In the genomic region with DNA sequence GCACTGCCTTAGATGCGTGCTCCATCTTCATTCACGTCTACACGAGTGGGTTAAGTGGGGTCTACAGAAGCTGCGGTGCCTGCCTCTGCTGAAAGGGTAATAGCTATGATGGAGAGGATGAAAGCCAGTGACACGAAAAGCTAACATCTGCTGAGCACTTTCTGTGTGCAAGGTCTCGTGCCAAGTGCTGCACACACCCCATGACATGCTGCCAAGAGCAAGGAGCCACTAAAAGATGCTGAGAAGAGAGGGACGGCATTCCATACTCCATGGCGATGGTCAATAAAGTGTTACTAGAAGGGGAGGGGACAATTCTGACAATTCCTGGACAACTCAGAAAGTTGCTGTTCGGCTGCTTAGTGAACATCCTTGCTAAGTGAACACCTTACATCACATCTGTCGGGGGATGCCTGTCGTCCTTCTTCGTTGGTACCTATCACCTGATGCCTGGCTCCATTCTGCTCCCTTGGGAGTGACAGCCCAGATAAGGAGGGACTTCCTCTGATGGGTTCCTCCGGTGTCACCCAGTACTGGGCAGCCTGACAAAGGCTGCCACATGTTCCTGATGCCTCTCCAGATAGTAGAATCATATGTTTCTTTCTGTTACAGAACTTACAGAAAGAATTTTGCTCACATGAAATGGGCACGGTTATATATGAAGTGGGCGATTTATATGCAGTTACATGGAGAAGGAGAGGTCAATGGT, we compare ENCODE assay signal across 17 mouse cellular contexts. TPM values are rescaled to one million over a fixed set of nuclear protein-coding genes. Genes with fewer than 3 reads are reported as not detected.
DNase-seq lines count a peak whose midpoint lies in the region; ATAC-seq and TF ChIP-seq lines count a peak whose summit lies in the region.
"Had no signal": no experiment of that assay in that cellular context is flagged by ENCODE, and none has a peak within 500 bp of the region (broad histone marks: within the 10 kb centered on the region; RNA-seq: fewer than 3 reads in every experiment).

No protein-coding gene starts in this region.

- H3K36me3 ChIP-seq in heart, adult 2 months (ENCODE audit: control insufficient read depth, insufficient read depth, low read length): peaks cover 19% of the 10 kb centered on the region; the same call in 1 of the 2 replicates
- H3K36me3 ChIP-seq in neural tube, embryonic 14.5 days (ENCODE audit: control insufficient read depth, insufficient read depth, low read length): no peaks in the 10 kb centered on the region
- H3K36me3 ChIP-seq in hindbrain, embryonic 14.5 days (replicated peaks; ENCODE audit: control insufficient read depth, insufficient read depth): no peaks in the 10 kb centered on the region; the same call in 1 of the 2 replicates
- H3K36me3 ChIP-seq: embryonic facial prominence, embryonic 12.5 days; forebrain, embryonic 15.5 days; hindbrain, embryonic 12.5 days had no signal

- H3K4me3 ChIP-seq in heart, adult 2 months: no peak overlapping the region
- H3K4me3 ChIP-seq in neural tube, embryonic 14.5 days (ENCODE audit: low read depth, low read length): no peak overlapping the region
- H3K4me3 ChIP-seq in hindbrain, embryonic 14.5 days (replicated peaks; ENCODE audit: low read length): no peak overlapping the region
- H3K4me3 ChIP-seq: embryonic facial prominence, embryonic 12.5 days; forebrain, embryonic 15.5 days; heart, embryonic 10.5 days; hindbrain, embryonic 12.5 days had no signal

- H3K9me3 ChIP-seq in neural tube, embryonic 14.5 days (ENCODE audit: control insufficient read depth, low read length): no peaks in the 10 kb centered on the region
- H3K9me3 ChIP-seq in hindbrain, embryonic 14.5 days (ENCODE audit: control insufficient read depth, low read length): no peaks in the 10 kb centered on the region
- H3K9me3 ChIP-seq: embryonic facial prominence, embryonic 12.5 days; forebrain, embryonic 15.5 days; G1E; heart, embryonic 10.5 days; hindbrain, embryonic 12.5 days had no signal

- DNase-seq in heart, adult 11 months: peak; percentile 86
- DNase-seq in heart, adult 2 months: no peak
- DNase-seq in neural tube, embryonic 10.5 days (ENCODE audit: extremely low spot score, low spot score): no peak
- no peak for DNase-seq in hindbrain, embryonic 14.5 days (ENCODE audit: low spot score)
- DNase-seq: adrenal gland, postnatal 10 days; cerebellum, adult 18-20 months; gastrocnemius, postnatal 10 days; heart, postnatal 10 days; heart, postnatal 4 days had no signal

- intact Hi-C loops in heart, adult 2 months (cut with DNase I): no loop called here

- no peak for TF ChIP-seq EP300 in heart, adult 2 months (IDR thresholded peaks at IDR 0.05; ENCODE audit: insufficient read depth, low read depth, low read length)

- H3K79me2 ChIP-seq in heart, adult 2 months (replicated peaks; ENCODE audit: control insufficient read depth, insufficient read depth, low read length): no peaks in the 10 kb centered on the region; the same call in none of the 2 replicates

- no peak overlapping the region for H3K9ac ChIP-seq in heart, adult 2 months (ENCODE audit: low read depth, low read length)
- H3K9ac ChIP-seq in neural tube, embryonic 14.5 days (replicated peaks; ENCODE audit: low read depth, low read length): no peak overlapping the region
- H3K9ac ChIP-seq in hindbrain, embryonic 14.5 days: no peak overlapping the region
- H3K9ac ChIP-seq: embryonic facial prominence, embryonic 12.5 days; forebrain, embryonic 15.5 days; hindbrain, embryonic 12.5 days had no signal

- H3K27me3 ChIP-seq in heart, adult 2 months (ENCODE audit: control insufficient read depth, insufficient read depth, low read length): no peaks in the 10 kb centered on the region
- H3K27me3 ChIP-seq in neural tube, embryonic 14.5 days (ENCODE audit: control insufficient read depth, insufficient read depth, low read length): no peaks in the 10 kb centered on the region
- H3K27me3 ChIP-seq in hindbrain, embryonic 14.5 days (ENCODE audit: control insufficient read depth, insufficient read depth, low read length): no peaks in the 10 kb centered on the region
- H3K27me3 ChIP-seq: embryonic facial prominence, embryonic 12.5 days; forebrain, embryonic 15.5 days; hindbrain, embryonic 12.5 days had no signal

- H3K4me1 ChIP-seq in heart, adult 2 months (ENCODE audit: control insufficient read depth, insufficient read depth, low read length): peaks cover 32% of the 10 kb centered on the region
- H3K4me1 ChIP-seq in neural tube, embryonic 14.5 days (ENCODE audit: control insufficient read depth, insufficient read depth, low read length): peaks cover 5% of the 10 kb centered on the region; the same call in 1 of the 2 replicates
- H3K4me1 ChIP-seq in hindbrain, embryonic 14.5 days (replicated peaks; ENCODE audit: control insufficient read depth, insufficient read depth, low read length): peaks cover 13% of the 10 kb centered on the region

- H3K4me2 ChIP-seq in neural tube, embryonic 14.5 days (ENCODE audit: low read depth, low read length): no peak overlapping the region
- H3K4me2 ChIP-seq in hindbrain, embryonic 14.5 days (replicated peaks): no peak overlapping the region
- H3K4me2 ChIP-seq: embryonic facial prominence, embryonic 12.5 days; forebrain, embryonic 15.5 days; hindbrain, embryonic 12.5 days had no signal

- TF ChIP-seq CTCF in heart, adult 2 months (IDR thresholded peaks at IDR 0.05): no peak

- no peak overlapping the region for H3K27ac ChIP-seq in heart, adult 2 months
- no peak overlapping the region for H3K27ac ChIP-seq in neural tube, embryonic 14.5 days (ENCODE audit: low read depth, low read length)
- no peak overlapping the region for H3K27ac ChIP-seq in hindbrain, embryonic 14.5 days
- H3K27ac ChIP-seq: embryonic facial prominence, embryonic 12.5 days; forebrain, embryonic 15.5 days; hindbrain, embryonic 12.5 days; hindbrain, postnatal 0 days had no signal

- 60% methylated on average over 15 of the region's 15 CpGs for WGBS in heart, adult 2 months
- WGBS in neural tube, embryonic 14.5 days: 82% methylated on average over 15 of the region's 15 CpGs
- 85% methylated on average over 15 of the region's 15 CpGs for WGBS in hindbrain, embryonic 14.5 days

- 0 out of 2 replicates have a peak, but pooled peaks have one; percentile 33 for ATAC-seq in neural tube, embryonic 14.5 days (ENCODE audit: low read depth)
- ATAC-seq in megakaryocyte progenitor cell, adult 5-6 weeks (replicated peaks; ENCODE audit: poor library complexity): peak; percentile 24; the same call in 1 of the 2 replicates
- ATAC-seq in hindbrain, embryonic 14.5 days (ENCODE audit: low FRiP score): no peak
- ATAC-seq: forebrain, embryonic 15.5 days; hindbrain, postnatal 0 days had no signal

- TF ChIP-seq POLR2A in heart, adult 2 months (IDR thresholded peaks at IDR 0.05; ENCODE audit: insufficient read depth, low read depth, low read length): no peak

RNA-seq across cellular contexts. Expression of a gene that starts 42.2 kb away (rescaled TPM):
- total RNA-seq in heart, adult 2 months (2021): 10 to 100 TPM; 42.3 to 43.5 TPM
- 9.0 and 16.0 TPM in 2 replicates for polyA plus RNA-seq in heart, adult 2 months (2012; rRNA removed)
- polyA plus RNA-seq in neural tube, embryonic 14.5 days (2014; fragmentation: Nextera tagmentation; extraction: Ambion mirVana): 55.0 and 71.2 TPM in 2 replicates
- total RNA-seq in megakaryocyte progenitor cell, adult 5-6 weeks (2015): 23.5 and 27.8 TPM in 2 replicates
- total RNA-seq in megakaryocyte progenitor cell, adult 5-6 weeks (2017): 24.2 and 25.7 TPM in 2 replicates
- 46.9 and 52.2 TPM in 2 replicates for polyA plus RNA-seq in hindbrain, embryonic 14.5 days (2014; fragmentation: Nextera tagmentation; extraction: Ambion mirVana)
